Mouse (Mus musculus) testis, adult 2 months (tissue): ENCODE measurements around the gene Wdtc1.

Source experiments
- CTCF ChIP-seq: fragments of 200-500 bp; IDR thresholded peaks from 2 replicates; pipeline ENCODE4 v1.5.1; 2012; ENCODE audit warnings: low read depth, mild to moderate bottlenecking, inconsistent platforms, low read length, moderate library complexity; ENCODE audit not compliant: control insufficient read depth, insufficient read depth, insufficient replicate concordance
- POLR2A ChIP-seq: fragments of 200-500 bp; IDR thresholded peaks from 2 replicates; pipeline ENCODE4 v1.6.1; 2012; ENCODE audit warnings: low read depth, mild to moderate bottlenecking, inconsistent platforms, low read length, moderate library complexity; ENCODE audit not compliant: control insufficient read depth

DNA sequence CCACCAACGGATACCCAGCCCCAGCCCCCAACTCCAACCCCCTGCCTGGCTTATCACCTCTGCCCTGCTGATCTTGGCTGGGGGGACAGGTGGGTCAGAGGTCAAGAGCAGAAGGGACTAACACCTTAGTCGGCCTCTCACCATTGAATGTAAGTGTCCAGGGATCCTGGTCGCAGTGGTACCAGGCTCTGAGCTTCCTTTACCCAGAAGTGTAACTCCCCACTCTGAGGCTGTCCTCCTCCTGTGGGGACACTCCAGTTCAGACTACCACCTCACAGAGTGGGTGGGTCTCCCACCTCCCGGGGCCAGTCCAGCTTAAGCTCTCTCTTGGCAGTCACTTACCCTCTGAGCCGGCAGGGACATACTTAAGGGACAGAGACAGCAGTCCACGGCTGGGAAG, 97.9 kb downstream of the Wdtc1 start:
- TF ChIP-seq POLR2A: no peak
- TF ChIP-seq CTCF: no peak
